Mouse (Mus musculus) heart, adult 2 months (tissue): ENCODE measurements at regions not wholly inside any gene's neighbourhood (a gene's known extent, or its start where the extent isn't known, plus 50 kb on each side); places are given as distances from the start of the nearest gene placed in this dataset.

Source experiments
- CTCF ChIP-seq: fragments of 200-600 bp; IDR thresholded peaks from 2 replicates; pipeline ENCODE4 v1.8.1; 2022; ENCODE audit warnings: antibody characterized with exemption, mild to moderate bottlenecking, moderate library complexity
- EP300 ChIP-seq: fragments of 200-500 bp; IDR thresholded peaks from 2 replicates; pipeline ENCODE4 v1.6.1; 2011; ENCODE audit warnings: low read depth, low read length, control low read depth; ENCODE audit not compliant: insufficient read depth

- TF ChIP-seq EP300: no peak
- TF ChIP-seq CTCF: no peak
These were observed 517.2 kb upstream of the Fat1 start for GRCm38 (mm10) chr8:44418003-44418402.
